Mouse (Mus musculus) thymus, postnatal 0 days (tissue): ENCODE measurements around the gene Ngdn. TPM values are rescaled to one million over a fixed set of nuclear protein-coding genes. Genes with fewer than 3 reads are reported as not detected.
"Not testable (repeated sequence)": the region's sequence is repeated elsewhere in the genome, so short reads cannot be mapped to it uniquely, and the experiment has no call there.

Experiments used
- DNase-seq: peaks from one replicate; pipeline ENCODE4 v3.0.0-alpha.2; 2015; ENCODE audit warnings: low spot score
- polyA plus RNA-seq: library from polyadenylated mRNA; unstranded; fragments of >200 nt; fragmentation: Nextera tagmentation; extraction: Ambion mirVana; gene quantifications from 2 replicates; pipeline ENCODE4 v1.2.1, GENCODE M21; 2015

Gene Ngdn
- 128 and 129 TPM in 2 replicates for polyA plus RNA-seq

DNA sequence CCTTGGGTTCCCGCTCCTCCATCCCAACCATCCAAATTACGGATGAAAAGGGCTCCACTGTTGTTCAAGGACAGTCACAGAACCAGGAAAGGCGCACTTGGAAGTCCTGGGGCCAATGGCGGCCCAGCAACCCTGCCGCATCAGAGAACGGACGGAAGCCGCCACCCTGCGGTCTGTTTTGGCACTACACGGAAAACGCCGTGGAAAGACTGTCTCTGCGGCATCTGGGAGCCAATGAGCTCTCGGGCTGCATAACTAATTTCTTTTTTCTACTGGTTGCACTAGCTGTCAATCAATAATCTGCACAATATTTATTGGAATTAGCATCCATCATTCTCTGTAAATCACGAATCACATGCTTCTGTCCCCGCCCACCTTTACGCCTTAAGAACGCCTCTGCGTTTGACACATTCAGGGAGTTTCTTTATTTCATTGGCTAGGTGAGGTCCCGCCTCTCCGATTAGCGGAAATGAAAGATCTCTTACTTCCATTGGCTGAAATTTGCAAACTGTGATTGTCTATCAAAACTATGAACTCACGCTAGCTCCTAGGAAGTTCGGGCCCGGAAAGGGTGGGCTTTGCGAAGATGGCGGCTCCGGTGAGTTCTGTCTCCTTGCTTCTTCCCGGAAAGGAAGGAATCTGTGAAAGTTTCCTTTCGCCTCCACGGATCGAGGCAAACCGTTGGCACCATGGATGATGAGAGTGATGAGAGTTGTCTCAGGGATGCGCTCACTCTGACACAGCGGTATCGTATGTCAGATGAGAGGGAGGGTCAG, at the start of gene Ngdn:
Gene Ngdn (plus strand): TSS at position 464 of the 776 bp plus-strand sequence.
- peak; percentile 98 for DNase-seq

DNA sequence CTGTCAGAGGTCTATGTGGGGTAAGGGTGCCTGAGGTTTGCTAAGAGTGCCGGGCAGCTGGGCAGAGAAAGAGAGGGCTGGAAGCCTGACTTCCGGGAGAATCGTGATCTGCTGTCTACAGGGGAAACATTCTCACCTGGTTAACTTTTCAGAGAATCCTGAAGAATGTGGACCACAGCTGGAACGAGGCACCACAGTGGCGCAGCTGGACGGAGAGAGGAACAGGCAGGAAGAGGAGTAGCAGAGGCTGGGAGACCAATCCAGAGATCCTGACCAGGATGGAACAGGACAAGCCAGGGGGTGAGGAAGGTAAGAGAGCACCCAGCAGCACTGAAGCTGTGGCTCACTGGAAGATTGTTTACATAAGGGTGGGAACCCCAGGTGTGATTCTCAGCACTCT, 49.6 kb upstream of the Ngdn start:
- no peak for DNase-seq

- DNase-seq = no peak
These were observed 48.8 kb upstream of the Ngdn start, which contains the start of gene Myh6 for GRCm38 (mm10) chr14:54966320-54966977. TSS of gene Myh6 (minus strand) at chr14:54966927.

DNA sequence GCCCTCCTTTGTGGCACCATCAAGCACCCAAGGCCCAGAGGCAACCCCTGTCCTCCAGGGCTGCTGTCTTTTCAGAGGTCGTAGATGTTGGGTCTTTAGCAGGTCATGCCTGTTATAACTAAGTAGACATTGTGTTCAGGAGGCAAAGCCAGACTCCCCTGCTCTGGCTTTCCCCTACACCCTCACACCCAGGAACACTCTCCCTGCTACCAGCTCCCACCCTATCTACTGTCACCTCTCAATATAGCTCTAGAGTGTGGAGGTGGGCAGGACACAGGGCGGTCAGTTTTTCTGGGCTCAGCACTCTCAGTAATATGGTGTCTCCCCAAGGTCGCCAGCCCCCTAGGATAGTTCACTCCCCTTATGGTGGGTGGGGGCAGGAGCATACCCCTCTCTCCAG, 47.4 kb upstream of the Ngdn start:
- DNase-seq = no peak

GRCm38 (mm10) chr14:54968344-54968743, 46.9 kb upstream of the Ngdn start:
- DNase-seq = no peak

GRCm38 (mm10) chr14:54972786-54973185, 42.5 kb upstream of the Ngdn start:
- not testable (repeated sequence) for DNase-seq

GRCm38 (mm10) chr14:54974068-54974791, 41.0 kb upstream of the Ngdn start:
- DNase-seq = no peak

- DNase-seq = no peak
These were observed 38.6 kb upstream of the Ngdn start, which contains the start of gene Gm17428 for GRCm38 (mm10) chr14:54976633-54977032. TSS of gene Gm17428 (plus strand) at chr14:54976933.

DNA sequence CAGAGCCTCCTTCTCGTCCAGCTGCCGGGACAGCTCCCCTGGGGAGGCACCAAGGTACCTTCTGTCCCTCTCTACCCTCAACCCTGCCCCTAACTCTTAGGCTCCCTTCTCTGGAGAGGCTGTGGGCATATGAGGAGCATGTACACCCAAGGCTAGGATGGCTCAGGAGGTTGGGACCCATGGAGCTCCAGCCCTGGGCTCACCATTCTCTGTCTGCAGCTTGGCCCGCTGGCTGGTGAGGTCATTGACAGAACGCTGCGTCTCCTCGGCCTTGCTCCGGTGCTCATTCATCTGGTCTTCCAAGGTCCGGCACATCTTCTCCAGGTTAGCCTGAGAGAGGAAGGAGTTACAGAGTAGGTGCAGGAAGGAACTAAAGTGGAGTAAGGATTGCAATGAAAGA, 36.6 kb upstream of the Ngdn start:
- no peak for DNase-seq

DNA sequence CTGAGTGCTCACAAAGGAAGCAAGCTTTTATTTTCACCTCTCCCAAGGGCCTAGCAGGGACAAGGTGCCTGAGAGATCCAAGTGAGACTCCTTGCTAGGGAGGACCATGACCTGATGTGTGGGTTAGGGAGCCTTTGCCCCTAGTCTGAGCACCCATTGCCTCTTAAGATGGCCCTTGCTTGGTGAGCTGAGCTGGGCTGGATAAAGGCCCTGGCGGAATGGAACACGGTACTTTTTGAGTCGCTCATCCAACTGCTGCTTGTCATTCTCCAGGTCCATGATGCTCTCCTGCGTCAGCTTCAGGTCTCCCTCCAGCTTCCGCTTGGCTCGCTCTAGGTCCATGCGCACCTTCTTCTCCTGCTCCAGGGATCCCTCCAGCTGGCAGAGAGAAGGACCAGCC, 33.3 kb upstream of the Ngdn start:
- no peak for DNase-seq

GRCm38 (mm10) chr14:54988350-54988874, 26.8 kb upstream of the Ngdn start:
- DNase-seq = not testable (repeated sequence)

- DNase-seq = no peak
These were observed 26.4 kb upstream of the Ngdn start for GRCm38 (mm10) chr14:54988882-54989281.

- no peak for DNase-seq
These were observed 25.3 kb upstream of the Ngdn start for GRCm38 (mm10) chr14:54989886-54990441.

- no peak for DNase-seq
These were observed 23.1 kb upstream of the Ngdn start for GRCm38 (mm10) chr14:54992196-54992595.

DNA sequence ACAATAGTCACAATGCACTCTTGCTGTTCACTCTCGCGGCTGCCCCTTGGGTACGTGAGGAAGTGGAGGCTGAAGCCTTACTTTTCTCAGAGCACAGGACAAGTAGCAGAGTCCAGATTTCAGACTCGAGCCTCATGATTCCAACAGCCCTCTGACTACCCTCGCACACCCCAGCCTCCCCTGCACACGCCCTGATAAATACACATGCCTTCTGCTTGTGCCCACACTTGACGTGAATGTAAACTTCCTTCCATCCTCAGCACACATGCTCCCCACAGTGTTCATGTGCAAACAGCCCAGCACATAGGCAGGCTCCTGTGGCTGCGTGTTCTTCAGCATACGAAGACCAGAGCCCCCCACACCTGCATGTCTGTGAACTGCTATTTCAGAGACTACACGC, 21.6 kb upstream of the Ngdn start:
- no peak for DNase-seq

GRCm38 (mm10) chr14:54994136-54994868, 21.0 kb upstream of the Ngdn start, which contains the start of gene Myh7:
TSS of gene Myh7 (minus strand) at chr14:54994626.
- no peak for DNase-seq

DNA sequence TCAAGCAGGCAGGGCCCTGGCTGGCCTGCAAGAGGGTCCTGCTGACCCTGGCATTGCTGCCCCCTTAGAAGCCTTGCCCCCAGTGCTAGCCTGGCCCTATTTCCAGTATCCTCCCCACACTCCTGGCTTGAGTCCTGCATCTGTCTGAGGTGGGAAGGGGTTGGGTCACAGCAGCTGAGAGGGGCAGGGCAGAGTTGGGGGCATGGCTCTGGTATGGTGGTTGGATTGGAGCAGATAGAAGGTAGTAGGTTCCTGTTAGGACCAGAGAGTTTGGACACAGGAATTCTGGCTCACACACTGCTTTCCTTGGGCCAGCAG, 20.4 kb upstream of the Ngdn start:
- DNase-seq = no peak

DNA sequence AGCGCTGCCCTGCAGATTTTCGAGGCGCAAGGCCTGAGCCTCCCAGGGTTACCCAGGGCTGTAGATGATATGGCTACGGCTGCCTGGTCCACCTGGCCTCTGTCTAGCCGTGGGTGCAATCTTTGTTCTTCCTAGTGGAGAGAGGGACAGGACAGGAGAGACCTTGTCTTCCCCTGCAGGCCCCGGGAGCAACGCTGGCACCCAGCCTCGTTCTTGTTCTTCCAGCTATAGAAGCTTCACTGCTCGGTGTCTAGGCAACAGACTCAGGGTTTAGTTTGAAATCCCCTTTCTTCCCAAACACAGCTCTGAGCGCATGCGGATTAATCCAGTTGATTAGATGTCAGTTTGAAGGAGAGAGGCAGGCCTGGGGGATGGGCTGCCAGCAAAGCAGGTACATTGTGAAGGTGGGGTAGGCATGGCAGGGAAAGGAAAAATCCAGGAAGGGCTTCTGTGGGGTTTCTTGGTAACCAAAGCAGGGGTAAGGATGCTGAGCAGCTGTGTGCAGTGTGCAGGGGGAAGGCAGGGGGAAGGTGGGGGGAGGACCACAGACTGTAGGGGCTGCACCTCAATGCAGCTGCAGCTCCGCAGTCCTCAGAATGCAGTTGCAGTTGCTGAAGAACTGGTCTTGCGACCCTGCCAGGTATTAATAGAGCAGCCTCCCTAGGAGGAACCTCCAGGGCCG, 19.7 kb upstream of the Ngdn start:
- DNase-seq = no peak

DNA sequence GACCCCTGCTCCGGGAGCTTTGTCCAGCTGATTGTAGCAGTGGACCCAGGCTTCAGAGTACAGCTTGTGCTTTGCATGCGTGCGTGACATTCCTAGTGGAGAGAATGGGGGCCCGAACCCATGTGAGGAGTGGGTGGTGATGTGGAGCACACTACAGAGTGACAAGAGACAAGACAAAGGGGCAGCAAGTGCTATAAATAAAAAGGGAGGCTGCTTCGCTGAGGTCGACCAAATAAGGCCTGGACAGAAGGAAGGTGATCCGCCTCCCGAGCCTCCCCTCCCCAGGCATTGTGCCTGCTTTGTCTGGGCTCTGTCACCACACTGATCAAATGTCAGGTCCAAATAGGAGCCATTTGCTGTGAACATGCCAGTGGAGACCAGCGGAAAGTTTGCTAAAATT, 18.5 kb upstream of the Ngdn start:
- no peak for DNase-seq

GRCm38 (mm10) chr14:54997297-54997696, 18.0 kb upstream of the Ngdn start:
- DNase-seq = no peak
